In the genomic region with DNA sequence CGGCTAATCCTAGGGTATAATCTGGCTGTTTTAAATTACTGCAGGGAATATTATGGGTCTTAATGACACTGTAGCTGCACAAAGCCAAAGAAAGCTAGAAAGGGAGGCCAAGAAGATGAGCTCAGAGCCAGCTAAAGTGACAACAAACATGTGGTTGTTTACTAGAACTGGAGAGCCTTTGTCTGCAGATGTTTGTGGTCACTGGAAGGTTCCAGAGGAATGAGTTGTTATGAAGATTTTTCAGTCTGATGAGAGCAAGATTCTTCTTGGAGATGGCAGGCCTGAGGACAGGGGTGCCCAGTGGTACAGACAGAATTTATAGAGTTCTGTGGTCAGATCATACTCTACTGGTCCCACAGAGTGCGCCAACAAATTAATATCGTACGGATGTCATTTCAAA, we compare ENCODE assay signal across 20 mouse cellular contexts. TPM values are rescaled to one million over a fixed set of nuclear protein-coding genes. Genes with fewer than 3 reads are reported as not detected.
DNase-seq lines count a peak whose midpoint lies in the region; ATAC-seq lines count a peak whose summit lies in the region.
"Had no signal": no experiment of that assay in that cellular context is flagged by ENCODE, and none has a peak within 500 bp of the region (broad histone marks: within the 10 kb centered on the region; RNA-seq: fewer than 3 reads in every experiment).

No protein-coding gene starts in this region.

- peak overlapping the region; percentile 11; the same call in 1 of the 2 replicates for H3K27ac ChIP-seq in hindbrain, embryonic 14.5 days
- H3K27ac ChIP-seq in hindbrain, embryonic 12.5 days = no peak overlapping the region
- 0 out of 2 replicates have a peak overlapping the region, but pooled peaks have one; percentile 52 for H3K27ac ChIP-seq in neural tube, embryonic 14.5 days (ENCODE audit: low read depth, low read length)
- peak overlapping the region; percentile 88 for H3K27ac ChIP-seq in embryonic facial prominence, embryonic 15.5 days (replicated peaks)
- H3K27ac ChIP-seq: limb, embryonic 12.5 days; liver, embryonic 14.5 days; stomach, embryonic 15.5 days had no signal

- no peaks in the 10 kb centered on the region for H3K9me3 ChIP-seq in hindbrain, embryonic 14.5 days (ENCODE audit: control insufficient read depth, low read length)
- no peaks in the 10 kb centered on the region for H3K9me3 ChIP-seq in hindbrain, embryonic 12.5 days (replicated peaks)
- H3K9me3 ChIP-seq in neural tube, embryonic 14.5 days (ENCODE audit: control insufficient read depth, low read length) = no peaks in the 10 kb centered on the region
- H3K9me3 ChIP-seq in embryonic facial prominence, embryonic 15.5 days (replicated peaks) = no peaks in the 10 kb centered on the region
- H3K9me3 ChIP-seq: limb, embryonic 12.5 days; stomach, embryonic 15.5 days had no signal

- H3K36me3 ChIP-seq in hindbrain, embryonic 14.5 days (replicated peaks; ENCODE audit: control insufficient read depth, insufficient read depth) = no peaks in the 10 kb centered on the region
- no peaks in the 10 kb centered on the region for H3K36me3 ChIP-seq in hindbrain, embryonic 12.5 days
- no peaks in the 10 kb centered on the region for H3K36me3 ChIP-seq in neural tube, embryonic 14.5 days (ENCODE audit: control insufficient read depth, insufficient read depth, low read length)
- H3K36me3 ChIP-seq in embryonic facial prominence, embryonic 15.5 days = no peaks in the 10 kb centered on the region

- DNase-seq in hindbrain, embryonic 14.5 days (ENCODE audit: low spot score) = no peak
- no peak for DNase-seq in neural tube, embryonic 10.5 days (ENCODE audit: extremely low spot score, low spot score)
- DNase-seq in cerebellum, postnatal 14 days = no peak
- no peak for DNase-seq in kidney, adult 11 months
- DNase-seq: adrenal gland, adult 2 months; cerebellum, adult 11 months; cerebellum, postnatal 36 days; forebrain, postnatal 0 days; gastrocnemius, postnatal 36 days; heart, postnatal 14 days; kidney, adult 9 months; kidney, postnatal 36 days had no signal

- no peak overlapping the region for H3K9ac ChIP-seq in hindbrain, embryonic 14.5 days
- no peak overlapping the region for H3K9ac ChIP-seq in hindbrain, embryonic 12.5 days
- no peak overlapping the region for H3K9ac ChIP-seq in neural tube, embryonic 14.5 days (replicated peaks; ENCODE audit: low read depth, low read length)
- no peak overlapping the region for H3K9ac ChIP-seq in embryonic facial prominence, embryonic 15.5 days
- H3K9ac ChIP-seq: forebrain, postnatal 0 days; limb, embryonic 12.5 days; liver, embryonic 14.5 days; stomach, embryonic 15.5 days had no signal

- no peak for ATAC-seq in hindbrain, embryonic 14.5 days (ENCODE audit: low FRiP score)
- ATAC-seq in hindbrain, embryonic 12.5 days (ENCODE audit: low FRiP score) = no peak
- ATAC-seq in neural tube, embryonic 14.5 days (ENCODE audit: low read depth) = no peak
- peak; percentile 49; the same call in 1 of the 2 replicates for ATAC-seq in embryonic facial prominence, embryonic 15.5 days (ENCODE audit: insufficient number of reproducible peaks, low FRiP score, low TSS enrichment, low read depth)
- ATAC-seq: forebrain, postnatal 0 days; lung, postnatal 0 days had no signal

- H3K4me2 ChIP-seq in hindbrain, embryonic 14.5 days (replicated peaks) = no peak overlapping the region
- no peak overlapping the region for H3K4me2 ChIP-seq in hindbrain, embryonic 12.5 days (replicated peaks)
- H3K4me2 ChIP-seq in neural tube, embryonic 14.5 days (ENCODE audit: low read depth, low read length) = no peak overlapping the region
- no peak overlapping the region for H3K4me2 ChIP-seq in embryonic facial prominence, embryonic 15.5 days (replicated peaks)
- H3K4me2 ChIP-seq: heart, embryonic 11.5 days; limb, embryonic 12.5 days; stomach, embryonic 15.5 days had no signal

- no peaks in the 10 kb centered on the region for H3K27me3 ChIP-seq in hindbrain, embryonic 14.5 days (ENCODE audit: control insufficient read depth, insufficient read depth, low read length)
- H3K27me3 ChIP-seq in hindbrain, embryonic 12.5 days = no peaks in the 10 kb centered on the region
- no peaks in the 10 kb centered on the region for H3K27me3 ChIP-seq in neural tube, embryonic 14.5 days (ENCODE audit: control insufficient read depth, insufficient read depth, low read length)
- H3K27me3 ChIP-seq in embryonic facial prominence, embryonic 15.5 days = no peaks in the 10 kb centered on the region
- H3K27me3 ChIP-seq: limb, embryonic 12.5 days; stomach, embryonic 15.5 days had no signal

- H3K4me3 ChIP-seq in hindbrain, embryonic 14.5 days (replicated peaks; ENCODE audit: low read length) = no peak overlapping the region
- no peak overlapping the region for H3K4me3 ChIP-seq in hindbrain, embryonic 12.5 days
- no peak overlapping the region for H3K4me3 ChIP-seq in neural tube, embryonic 14.5 days (ENCODE audit: low read depth, low read length)
- H3K4me3 ChIP-seq in embryonic facial prominence, embryonic 15.5 days (replicated peaks) = no peak overlapping the region
- H3K4me3 ChIP-seq: limb, embryonic 12.5 days; stomach, embryonic 15.5 days had no signal

- 58% methylated on average over 4 of the region's 4 CpGs for WGBS in hindbrain, embryonic 14.5 days
- 87% methylated on average over 4 of the region's 4 CpGs for WGBS in hindbrain, embryonic 12.5 days
- WGBS in neural tube, embryonic 14.5 days = 57% methylated on average over 4 of the region's 4 CpGs
- WGBS in embryonic facial prominence, embryonic 15.5 days = 43% methylated on average over 4 of the region's 4 CpGs

- no peaks in the 10 kb centered on the region for H3K4me1 ChIP-seq in hindbrain, embryonic 14.5 days (replicated peaks; ENCODE audit: control insufficient read depth, insufficient read depth, low read length)
- no peaks in the 10 kb centered on the region; the same call in 1 of the 2 replicates for H3K4me1 ChIP-seq in hindbrain, embryonic 12.5 days
- peaks cover 7% of the 10 kb centered on the region for H3K4me1 ChIP-seq in neural tube, embryonic 14.5 days (ENCODE audit: control insufficient read depth, insufficient read depth, low read length)
- peaks cover 17% of the 10 kb centered on the region for H3K4me1 ChIP-seq in embryonic facial prominence, embryonic 15.5 days
- H3K4me1 ChIP-seq: limb, embryonic 12.5 days; stomach, embryonic 15.5 days had no signal

RNA-seq across cellular contexts. Expression of a gene that starts 18.5 kb away (rescaled TPM):
- 118 and 139 TPM in 2 replicates for polyA plus RNA-seq in hindbrain, embryonic 14.5 days (2014; fragmentation: Nextera tagmentation; extraction: Ambion mirVana)
- 88.9 and 92.1 TPM in 2 replicates for polyA plus RNA-seq in hindbrain, embryonic 12.5 days (2016; fragmentation: Nextera tagmentation; extraction: Ambion mirVana)
- 116 and 118 TPM in 2 replicates for polyA plus RNA-seq in neural tube, embryonic 14.5 days (2014; fragmentation: Nextera tagmentation; extraction: Ambion mirVana)
- 58.9 and 60.6 TPM in 2 replicates for polyA plus RNA-seq in embryonic facial prominence, embryonic 15.5 days (2015; fragmentation: Nextera tagmentation; extraction: Ambion mirVana)
